Mouse (Mus musculus): ENCODE measurements around the gene Dhps.

- no peak for TF ChIP-seq CTCF (IDR thresholded peaks at IDR 0.05; ENCODE audit: insufficient read depth, low read length)
- TF ChIP-seq POLR2A (IDR thresholded peaks at IDR 0.05; ENCODE audit: borderline replicate concordance, extremely low read depth, low read depth, low read length): no peak
Measured at GRCm38 (mm10) chr8:85067982-85068381, 3.6 kb upstream of the Dhps start, which contains the start of gene Gm5741.
